Mouse (Mus musculus) stomach, postnatal 0 days (tissue): ENCODE measurements around the gene Oprm1.

Experiments used
- CTCF ChIP-seq: IDR thresholded peaks from 2 replicates; pipeline ENCODE4 v1.5.1; 2016; ENCODE audit warnings: antibody characterized with exemption, low read depth, mild to moderate bottlenecking, moderate library complexity
- EP300 ChIP-seq: optimal IDR thresholded peaks from 2 replicates; pipeline ENCODE3; 2016; ENCODE audit warnings: antibody characterized with exemption

GRCm38 (mm10) chr10:6978733-6979132 lies 220.4 kb downstream of the Oprm1 start:
- TF ChIP-seq CTCF = no peak
- no peak for TF ChIP-seq EP300
